Comparison of ENCODE assay signal across 8 mouse cellular contexts in the genomic region with DNA sequence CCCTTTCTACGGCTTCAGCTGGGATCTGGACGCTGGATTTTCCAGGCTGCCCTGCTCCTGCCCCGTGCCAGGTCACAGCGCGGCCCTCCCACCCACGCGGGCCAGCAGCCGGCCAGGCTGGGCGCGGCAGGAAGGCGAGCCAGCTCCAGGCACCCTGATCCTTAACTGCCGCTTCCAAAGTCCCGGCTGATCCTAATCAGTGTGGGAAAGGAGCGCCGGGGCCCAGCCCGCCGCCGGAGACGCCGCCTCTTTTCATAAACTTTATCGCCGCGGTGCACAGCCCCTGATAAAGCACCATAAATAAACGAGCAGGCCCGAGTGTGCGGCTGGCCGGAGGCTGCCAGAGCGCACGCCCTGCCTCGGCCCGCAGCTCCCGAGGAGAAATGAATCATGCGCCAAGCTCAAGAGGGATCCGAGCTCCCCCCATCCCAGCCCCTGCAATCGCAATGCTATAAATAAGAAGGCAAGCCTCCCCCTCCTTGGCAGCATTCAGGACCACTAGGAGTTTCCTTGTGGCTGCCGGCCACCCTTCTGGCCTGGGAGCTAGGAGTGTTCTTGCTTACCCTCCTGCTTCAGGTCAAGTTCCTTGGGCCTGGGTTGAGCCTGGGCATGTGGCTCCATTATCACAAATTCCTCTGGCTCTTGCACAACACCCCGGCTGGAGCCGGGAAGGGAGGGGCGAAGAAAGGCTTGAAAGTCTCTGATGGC.
DNase-seq lines count a peak whose midpoint lies in the region; ATAC-seq and TF ChIP-seq lines count a peak whose summit lies in the region.

No protein-coding gene starts in this region.

- H3K36me3 ChIP-seq in embryonic facial prominence, embryonic 13.5 days: no peaks in the 10 kb centered on the region
- no peaks in the 10 kb centered on the region for H3K36me3 ChIP-seq in kidney, embryonic 14.5 days (ENCODE audit: control insufficient read depth, insufficient read depth, low read length)
- H3K36me3 ChIP-seq in liver, embryonic 14.5 days (replicated peaks; ENCODE audit: control insufficient read depth, insufficient read depth, low read depth): no peaks in the 10 kb centered on the region
- H3K36me3 ChIP-seq in neural tube, embryonic 12.5 days: no peaks in the 10 kb centered on the region

- no peaks in the 10 kb centered on the region for H3K9me3 ChIP-seq in embryonic facial prominence, embryonic 13.5 days
- no peaks in the 10 kb centered on the region for H3K9me3 ChIP-seq in kidney, embryonic 14.5 days (ENCODE audit: control insufficient read depth, low read length)
- no peaks in the 10 kb centered on the region for H3K9me3 ChIP-seq in liver, embryonic 14.5 days (ENCODE audit: control insufficient read depth, low read length)
- no peaks in the 10 kb centered on the region for H3K9me3 ChIP-seq in neural tube, embryonic 12.5 days

- H3K27ac ChIP-seq in embryonic facial prominence, embryonic 13.5 days: peak overlapping the region; percentile 91
- peak overlapping the region; percentile 61 for H3K27ac ChIP-seq in kidney, embryonic 14.5 days (ENCODE audit: low read depth, low read length)
- H3K27ac ChIP-seq in liver, embryonic 14.5 days: no peak overlapping the region
- no peak overlapping the region for H3K27ac ChIP-seq in neural tube, embryonic 12.5 days

- ATAC-seq in embryonic facial prominence, embryonic 13.5 days (ENCODE audit: insufficient number of reproducible peaks, insufficient read depth, low FRiP score, low TSS enrichment, low read depth): peak; percentile 60; the same call in 1 of the 2 replicates
- peak; percentile 92 for ATAC-seq in kidney, embryonic 14.5 days (ENCODE audit: low FRiP score, low TSS enrichment)
- peak; percentile 67 for ATAC-seq in liver, embryonic 14.5 days (ENCODE audit: insufficient read depth)
- peak; percentile 69 for ATAC-seq in neural tube, embryonic 12.5 days (ENCODE audit: low FRiP score, low read depth)

- peak; percentile 91 for DNase-seq in 3134 (ENCODE audit: extremely low read depth, insufficient read length, low spot score)
- DNase-seq in adrenal gland, postnatal 36 days: peak; percentile 85 to 89
- DNase-seq in heart, adult 9 months (ENCODE audit: low spot score in 2 of 2): peak; percentile 93 to 94
- DNase-seq in liver, embryonic 14.5 days (ENCODE audit: low read depth in 3 of 3, low spot score in 3 of 3): peak; percentile 9 to 28 (median 16)
- DNase-seq in testis, postnatal 14 days (ENCODE audit: low spot score): peak; percentile 79

- TF ChIP-seq CTCF in liver, embryonic 14.5 days (IDR thresholded peaks at IDR 0.05; ENCODE audit: low read depth): no peak

- TF ChIP-seq EP300 in liver, embryonic 14.5 days (IDR thresholded peaks at IDR 0.05; ENCODE audit: low read depth): 0 out of 2 replicates have a peak, but pooled peaks have one; percentile 6

- WGBS in embryonic facial prominence, embryonic 13.5 days: 2% methylated on average over 39 of the region's 39 CpGs
- WGBS in kidney, embryonic 14.5 days: 2% methylated on average over 39 of the region's 39 CpGs
- 3% methylated on average over 39 of the region's 39 CpGs for WGBS in liver, embryonic 14.5 days (ENCODE audit: insufficient replicate concordance)
- 2% methylated on average over 39 of the region's 39 CpGs for WGBS in neural tube, embryonic 12.5 days

- peak overlapping the region; percentile 75 for H3K9ac ChIP-seq in embryonic facial prominence, embryonic 13.5 days
- H3K9ac ChIP-seq in kidney, embryonic 14.5 days (ENCODE audit: low read depth, low read length): peak overlapping the region; percentile 52
- no peak overlapping the region for H3K9ac ChIP-seq in liver, embryonic 14.5 days (replicated peaks)
- peak overlapping the region; percentile 47; the same call in 1 of the 2 replicates for H3K9ac ChIP-seq in neural tube, embryonic 12.5 days

- no peaks in the 10 kb centered on the region for H3K27me3 ChIP-seq in embryonic facial prominence, embryonic 13.5 days
- no peaks in the 10 kb centered on the region; the same call in 1 of the 2 replicates for H3K27me3 ChIP-seq in kidney, embryonic 14.5 days (ENCODE audit: control insufficient read depth, insufficient read depth, low read length)
- no peaks in the 10 kb centered on the region for H3K27me3 ChIP-seq in liver, embryonic 14.5 days (ENCODE audit: control insufficient read depth, insufficient read depth, low read length)
- peaks cover 8% of the 10 kb centered on the region for H3K27me3 ChIP-seq in neural tube, embryonic 12.5 days (replicated peaks)

- peaks cover 32% of the 10 kb centered on the region for H3K4me1 ChIP-seq in embryonic facial prominence, embryonic 13.5 days
- H3K4me1 ChIP-seq in kidney, embryonic 14.5 days (ENCODE audit: control insufficient read depth, insufficient read depth, low read length): peaks cover 28% of the 10 kb centered on the region; the same call in 1 of the 2 replicates
- H3K4me1 ChIP-seq in liver, embryonic 14.5 days (replicated peaks; ENCODE audit: control insufficient read depth in 2 of 2, insufficient read depth in 2 of 2, low read length in 1 of 2): peaks cover 4 to 21% of the 10 kb centered on the region in 2 experiments; a peak in 3 of 4 replicates
- H3K4me1 ChIP-seq in neural tube, embryonic 12.5 days: peaks cover 21% of the 10 kb centered on the region; the same call in 1 of the 2 replicates

- H3K4me2 ChIP-seq in embryonic facial prominence, embryonic 13.5 days: peak overlapping the region; percentile 88
- peak overlapping the region; percentile 43 for H3K4me2 ChIP-seq in kidney, embryonic 14.5 days (replicated peaks; ENCODE audit: low read depth, low read length)
- H3K4me2 ChIP-seq in liver, embryonic 14.5 days (ENCODE audit: low read depth): peak overlapping the region; percentile 48
- H3K4me2 ChIP-seq in neural tube, embryonic 12.5 days (replicated peaks): peak overlapping the region; percentile 74

- H3K4me3 ChIP-seq in embryonic facial prominence, embryonic 13.5 days: peak overlapping the region; percentile 46
- peak overlapping the region; percentile 31 for H3K4me3 ChIP-seq in kidney, embryonic 14.5 days (ENCODE audit: low read length)
- H3K4me3 ChIP-seq in liver, embryonic 14.5 days (ENCODE audit: insufficient read depth in 1 of 2, low read depth in 2 of 2, low read length in 2 of 2): peak overlapping the region; percentile 10 to 26
- H3K4me3 ChIP-seq in neural tube, embryonic 12.5 days: peak overlapping the region; percentile 35

Comparison
In these comparisons a context has a peak if more than half of its experiments do, and no peak if none do; other contexts are left out.
1. DNase-seq: peak in every context shown above with its lines; median percentile 94 in heart, adult 9 months; 91 in 3134; 87 in adrenal gland, postnatal 36 days; 79 in testis, postnatal 14 days; 16 in liver, embryonic 14.5 days.
2. H3K27ac ChIP-seq: peak in embryonic facial prominence, embryonic 13.5 days (single experiment) and kidney, embryonic 14.5 days (single experiment); none in liver, embryonic 14.5 days (single experiment) and neural tube, embryonic 12.5 days (single experiment).
3. Peak in every context shown above with its lines, with median percentiles within 50 percentile points of each other: ATAC-seq, H3K4me2 ChIP-seq and H3K4me3 ChIP-seq.